Mouse (Mus musculus) heart, postnatal 36 days (tissue): ENCODE measurements around the gene Olfr814. TPM values are rescaled to one million over a fixed set of nuclear protein-coding genes. Genes with fewer than 3 reads are reported as not detected.
"Not testable (repeated sequence)": the region's sequence is repeated elsewhere in the genome, so short reads cannot be mapped to it uniquely, and the experiment has no call there.

Source experiments
- DNase-seq, 2 experiments: peaks; one replicate each; pipeline ENCODE4 v3.0.0; 2021 to 2022
- intact Hi-C: fragments of 180-260 bp; cut with DNase I; formaldehyde crosslinking; loops from one replicate; pipeline ENCODE4 v1.15.1; 2025
- total RNA-seq, 2 experiments: library from RNA; stranded (reverse); gene quantifications; 2 replicates each; pipeline ENCODE4 v1.2.3; 2021

Gene Olfr814
- total RNA-seq: not detected

- intact Hi-C loops, DNase-seq: not testable (repeated sequence)
These were observed at the start of gene Olfr814 for GRCm38 (mm10) chr10:129879751-129880150. Gene Olfr814, minus strand, starts transcription at chr10:129879851.

GRCm38 (mm10) chr10:129915497-129915896, 35.8 kb upstream of the Olfr814 start, which contains the start of gene Olfr816:
Gene Olfr816, minus strand, starts transcription at chr10:129915597.
- no peak for DNase-seq
- intact Hi-C loops: no loop called here

- DNase-seq, intact Hi-C loops: not testable (repeated sequence)
These were observed 26.1 kb upstream of the Olfr814 start, which contains the start of gene Olfr815 for GRCm38 (mm10) chr10:129905767-129906166. Gene Olfr815, minus strand, starts transcription at chr10:129905867.

- no peak for DNase-seq
- intact Hi-C loops: loop anchor here (2.0 kb wide), 1 partner anchor 17 kb away; no protein-coding TSS in a partner anchor
These were observed 6.3 kb upstream of the Olfr814 start for GRCm38 (mm10) chr10:129885934-129886333.

GRCm38 (mm10) chr10:129885496-129885895, 5.8 kb upstream of the Olfr814 start:
- intact Hi-C loops: not testable (repeated sequence)

GRCm38 (mm10) chr10:129855067-129855466, 24.6 kb downstream of the Olfr814 start, which contains the start of gene Olfr813:
Gene Olfr813, plus strand, starts transcription at chr10:129855367.
- intact Hi-C loops: no loop called here
- no peak for DNase-seq

More at GRCm38 (mm10) chr10:129885496-129885895, 5.8 kb upstream of the Olfr814 start:
- DNase-seq: not testable (repeated sequence)

GRCm38 (mm10) chr10:129847343-129847742, 32.3 kb downstream of the Olfr814 start:
- DNase-seq: no peak
- intact Hi-C loops: no loop called here

GRCm38 (mm10) chr10:129845994-129846393, 33.7 kb downstream of the Olfr814 start, which contains the start of gene Olfr812:
Gene Olfr812, minus strand, starts transcription at chr10:129846094.
- no peak for DNase-seq
- intact Hi-C loops: no loop called here

Other genes starting within 250 kb of the Olfr814 start
- gene Olfr799, start 242.4 kb downstream of the Olfr814 start, total RNA-seq: not detected
- gene Olfr800, start 222.2 kb downstream of the Olfr814 start, total RNA-seq: not detected
- gene Olfr801, start 206.0 kb downstream of the Olfr814 start, total RNA-seq: not detected
- not detected for gene Olfr802, start 191.7 kb downstream of the Olfr814 start, total RNA-seq
- gene Olfr803, start 185.6 kb downstream of the Olfr814 start, total RNA-seq: not detected
- not detected for gene Olfr804, start 176.6 kb downstream of the Olfr814 start, total RNA-seq
- not detected for gene Olfr805, start 150.5 kb downstream of the Olfr814 start, total RNA-seq
- gene Olfr806, start 137.9 kb downstream of the Olfr814 start, total RNA-seq: not detected
- not detected for gene Olfr807, start 122.1 kb downstream of the Olfr814 start, total RNA-seq
- not detected for gene Olfr808, start 114.4 kb downstream of the Olfr814 start, total RNA-seq
- not detected for gene Olfr809, start 105.2 kb downstream of the Olfr814 start, total RNA-seq
- not detected for gene Olfr810, start 84.9 kb downstream of the Olfr814 start, total RNA-seq
- gene Olfr811, start 75.5 kb downstream of the Olfr814 start, total RNA-seq: not detected
- gene Olfr812, start 33.8 kb downstream of the Olfr814 start, total RNA-seq: not detected
- gene Olfr813, start 24.5 kb downstream of the Olfr814 start, total RNA-seq: not detected
- not detected for gene Olfr815, start 26.0 kb upstream of the Olfr814 start, total RNA-seq
- not detected for gene Olfr816, start 35.7 kb upstream of the Olfr814 start, total RNA-seq
- not detected for gene Olfr818, start 69.2 kb upstream of the Olfr814 start, total RNA-seq
- not detected for gene Olfr819, start 87.4 kb upstream of the Olfr814 start, total RNA-seq
- gene Olfr247, start 96.3 kb upstream of the Olfr814 start, total RNA-seq: not detected
- gene Gm10310, start 105.2 kb upstream of the Olfr814 start, total RNA-seq: not detected
- not detected for gene Olfr820, start 132.8 kb upstream of the Olfr814 start, total RNA-seq
- gene Olfr821, start 150.5 kb upstream of the Olfr814 start, total RNA-seq: not detected
- gene Olfr822, start 191.4 kb upstream of the Olfr814 start, total RNA-seq: not detected
- not detected for gene Olfr823, start 235.5 kb upstream of the Olfr814 start, total RNA-seq